Mouse (Mus musculus): ENCODE measurements around the gene Col15a1.

The Col15a1 gene

GRCm38 (mm10) chr4:47207969-47208420 is at the start of gene Col15a1:
Col15a1 (plus strand) TSS chr4:47208161.
- DNase-seq (ENCODE audit: inconsistent age in 2 of 2, low spot score in 1 of 2), result no peak

- DNase-seq (ENCODE audit: inconsistent age in 2 of 2, low spot score in 1 of 2), result no peak
These were observed 46.7 kb upstream of the Col15a1 start for GRCm38 (mm10) chr4:47161103-47161755.

GRCm38 (mm10) chr4:47161756-47162587 is 46.0 kb upstream of the Col15a1 start:
- DNase-seq (ENCODE audit: inconsistent age in 2 of 2, low spot score in 1 of 2), result no peak

- DNase-seq (ENCODE audit: inconsistent age in 2 of 2, low spot score in 1 of 2), result no peak
These were observed 35.6 kb upstream of the Col15a1 start for GRCm38 (mm10) chr4:47172314-47172713.

GRCm38 (mm10) chr4:47177101-47177500 is 30.9 kb upstream of the Col15a1 start:
- DNase-seq (ENCODE audit: inconsistent age in 2 of 2, low spot score in 1 of 2), result no peak

GRCm38 (mm10) chr4:47178261-47178961 is 29.6 kb upstream of the Col15a1 start:
- DNase-seq (ENCODE audit: inconsistent age in 2 of 2, low spot score in 1 of 2), result peak in 1 of 2 experiments; percentile 30

- no peak for DNase-seq (ENCODE audit: inconsistent age in 2 of 2, low spot score in 1 of 2)
These were observed 28.4 kb upstream of the Col15a1 start for GRCm38 (mm10) chr4:47179535-47179934.

- no peak for DNase-seq (ENCODE audit: inconsistent age in 2 of 2, low spot score in 1 of 2)
These were observed 23.8 kb upstream of the Col15a1 start for GRCm38 (mm10) chr4:47184058-47184661.

GRCm38 (mm10) chr4:47186514-47186913 is 21.4 kb upstream of the Col15a1 start:
- DNase-seq (ENCODE audit: inconsistent age in 2 of 2, low spot score in 1 of 2), result no peak

- no peak for DNase-seq (ENCODE audit: inconsistent age in 2 of 2, low spot score in 1 of 2)
These were observed 11.8 kb upstream of the Col15a1 start for GRCm38 (mm10) chr4:47196173-47196572.

- no peak for DNase-seq (ENCODE audit: inconsistent age in 2 of 2, low spot score in 1 of 2)
These were observed 4.3 kb upstream of the Col15a1 start for GRCm38 (mm10) chr4:47203643-47204042.

- no peak for DNase-seq (ENCODE audit: inconsistent age in 2 of 2, low spot score in 1 of 2)
These were observed 2.1 kb upstream of the Col15a1 start for GRCm38 (mm10) chr4:47205846-47206245.

- no peak for DNase-seq (ENCODE audit: inconsistent age in 2 of 2, low spot score in 1 of 2)
These were observed 545 bp downstream of the Col15a1 start for GRCm38 (mm10) chr4:47208421-47208991.

GRCm38 (mm10) chr4:47209466-47209865 is 1.5 kb downstream of the Col15a1 start:
- peak in 1 of 2 experiments; percentile 31 for DNase-seq (ENCODE audit: inconsistent age in 2 of 2, low spot score in 1 of 2)

- no peak for DNase-seq (ENCODE audit: inconsistent age in 2 of 2, low spot score in 1 of 2)
These were observed 10.9 kb downstream of the Col15a1 start for GRCm38 (mm10) chr4:47218828-47219227.

- DNase-seq (ENCODE audit: inconsistent age in 2 of 2, low spot score in 1 of 2), result no peak
These were observed 11.4 kb downstream of the Col15a1 start for GRCm38 (mm10) chr4:47219393-47219792.

GRCm38 (mm10) chr4:47220544-47220943 is 12.6 kb downstream of the Col15a1 start:
- DNase-seq (ENCODE audit: inconsistent age in 2 of 2, low spot score in 1 of 2), result no peak

GRCm38 (mm10) chr4:47222146-47222545 is 14.2 kb downstream of the Col15a1 start:
- DNase-seq (ENCODE audit: inconsistent age in 2 of 2, low spot score in 1 of 2), result no peak

GRCm38 (mm10) chr4:47225920-47226319 is 18.0 kb downstream of the Col15a1 start:
- DNase-seq (ENCODE audit: inconsistent age in 2 of 2, low spot score in 1 of 2), result no peak

- DNase-seq (ENCODE audit: inconsistent age in 2 of 2, low spot score in 1 of 2), result no peak
These were observed 19.1 kb downstream of the Col15a1 start for GRCm38 (mm10) chr4:47227101-47227500.

GRCm38 (mm10) chr4:47227756-47228155 is 19.8 kb downstream of the Col15a1 start:
- peak in 1 of 2 experiments; percentile 28 for DNase-seq (ENCODE audit: inconsistent age in 2 of 2, low spot score in 1 of 2)

Data from adrenal gland, adult (tissue).